Mouse (Mus musculus) CH12F3 (cell line): Measurements from ENCODE around the gene Syt12.

Source experiments
- in situ Hi-C: fragments of 300-500 bp; cut with MboI; formaldehyde crosslinking; loops from 2 replicates; pipeline ENCODE4 v1.14.3; 2020; ENCODE audit warnings: low sequenced_read_pairs

The Syt12 gene

DNA sequence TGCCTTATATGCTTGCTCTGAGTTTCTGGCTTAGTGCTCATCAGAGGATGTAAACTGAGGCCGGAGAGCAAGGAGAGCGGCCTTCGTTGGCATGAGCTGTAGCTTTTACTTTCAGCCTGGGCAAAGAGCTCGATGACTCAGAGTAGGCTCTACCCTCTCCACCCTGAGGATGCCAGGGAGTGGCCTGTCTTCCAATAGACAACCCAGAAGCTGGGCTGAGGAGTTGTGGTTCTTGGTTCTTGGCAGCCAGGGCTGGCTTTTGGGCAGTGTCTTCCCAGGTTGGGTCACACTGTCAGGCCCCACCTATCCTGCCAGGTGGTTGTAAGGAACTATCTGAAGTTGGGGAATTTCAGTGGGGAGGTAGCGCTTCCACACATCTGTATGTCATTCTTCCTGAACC lies 57.5 kb downstream of the Syt12 start:
- in situ Hi-C loops, result no loop called here

GRCm38 (mm10) chr19:4417713-4418112 lies 59.5 kb downstream of the Syt12 start:
- in situ Hi-C loops, result no loop called here

- in situ Hi-C loops, result no loop called here
Measured at GRCm38 (mm10) chr19:4417183-4417582, 60.1 kb downstream of the Syt12 start.

DNA sequence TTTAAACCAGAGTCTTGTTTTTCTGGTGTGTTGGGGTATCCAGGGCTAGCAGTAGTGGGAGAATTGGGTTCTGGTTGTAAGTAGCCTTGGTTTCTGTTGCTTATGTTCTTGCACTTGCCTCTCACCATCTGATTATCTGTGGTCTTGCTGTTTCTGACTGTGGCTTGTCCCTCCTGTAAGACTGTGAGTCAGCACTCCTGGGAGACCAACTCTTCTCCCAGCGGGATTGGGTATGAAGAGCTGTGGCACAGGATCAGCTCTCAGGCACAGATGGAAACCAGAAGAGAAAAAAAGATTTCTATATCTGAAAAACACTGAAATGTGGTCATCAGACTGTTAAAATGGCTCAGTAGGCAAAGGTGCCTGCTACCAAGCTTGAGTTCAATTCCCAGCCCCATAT lies 62.6 kb downstream of the Syt12 start:
- in situ Hi-C loops, result no loop called here

GRCm38 (mm10) chr19:4409062-4409461 lies 68.2 kb downstream of the Syt12 start:
- in situ Hi-C loops, result no loop called here

DNA sequence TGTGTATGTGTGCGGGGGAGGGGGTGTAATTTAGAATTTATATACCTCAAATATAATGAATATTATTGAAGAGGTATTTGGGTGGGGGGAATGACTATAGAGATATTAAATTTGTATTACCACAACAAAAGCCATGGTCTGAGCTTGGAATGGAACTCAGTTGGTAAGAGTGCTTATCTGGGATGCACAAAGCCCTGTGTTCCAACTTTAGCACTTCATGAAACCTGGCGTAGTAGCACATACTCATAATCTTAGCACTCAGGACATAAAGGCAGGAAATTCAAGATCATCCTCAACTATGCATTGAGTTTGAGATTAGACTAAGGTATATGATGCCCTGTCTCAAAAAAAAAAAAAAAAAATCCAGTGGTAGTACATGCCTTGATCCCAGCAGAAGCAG lies 72.4 kb downstream of the Syt12 start:
- in situ Hi-C loops, result no loop called here

GRCm38 (mm10) chr19:4398959-4399358 lies 78.3 kb downstream of the Syt12 start:
- in situ Hi-C loops, result no loop called here

- in situ Hi-C loops, result no loop called here
Measured at GRCm38 (mm10) chr19:4398630-4398948, 78.7 kb downstream of the Syt12 start.

- in situ Hi-C loops, result no loop called here
Measured at GRCm38 (mm10) chr19:4397798-4398629, 79.2 kb downstream of the Syt12 start, which contains the start of gene Kdm2a. Kdm2a (minus strand) TSS chr19:4398285.

- in situ Hi-C loops, result no loop called here
Measured at GRCm38 (mm10) chr19:4396998-4397797, 80.0 kb downstream of the Syt12 start.

- in situ Hi-C loops, result no loop called here
Measured at GRCm38 (mm10) chr19:4396081-4396997, 80.9 kb downstream of the Syt12 start.
